Mouse (Mus musculus) right cerebral cortex, postnatal 10 days (tissue): Measurements from ENCODE around the gene Dbt.

Source experiments
- DNase-seq, 2 experiments: peaks; one replicate each; pipeline ENCODE4 v3.0.0; 2021; ENCODE audit warnings: low spot score in 2 of 2

The Dbt gene

DNA sequence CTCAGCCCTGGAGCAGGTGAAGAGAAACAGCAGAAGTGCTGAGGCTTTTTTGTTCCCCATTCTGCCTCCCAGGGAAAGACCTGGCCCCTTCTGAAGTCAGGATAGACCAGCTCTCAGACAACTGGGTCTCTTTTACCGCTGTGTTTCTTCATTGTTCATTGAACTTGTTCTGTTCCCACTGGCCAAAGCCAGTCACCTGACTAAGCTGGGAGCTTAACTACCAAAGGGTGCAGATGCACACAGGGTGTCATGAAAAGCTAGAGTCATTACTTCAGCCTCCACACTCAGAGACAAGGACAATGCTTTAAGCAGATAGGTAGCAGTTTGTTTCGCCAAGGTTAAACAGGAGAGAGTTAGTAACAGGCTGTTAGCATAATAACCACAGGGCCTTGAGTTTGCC, 29.2 kb downstream of the Dbt start:
- no peak for DNase-seq

DNA sequence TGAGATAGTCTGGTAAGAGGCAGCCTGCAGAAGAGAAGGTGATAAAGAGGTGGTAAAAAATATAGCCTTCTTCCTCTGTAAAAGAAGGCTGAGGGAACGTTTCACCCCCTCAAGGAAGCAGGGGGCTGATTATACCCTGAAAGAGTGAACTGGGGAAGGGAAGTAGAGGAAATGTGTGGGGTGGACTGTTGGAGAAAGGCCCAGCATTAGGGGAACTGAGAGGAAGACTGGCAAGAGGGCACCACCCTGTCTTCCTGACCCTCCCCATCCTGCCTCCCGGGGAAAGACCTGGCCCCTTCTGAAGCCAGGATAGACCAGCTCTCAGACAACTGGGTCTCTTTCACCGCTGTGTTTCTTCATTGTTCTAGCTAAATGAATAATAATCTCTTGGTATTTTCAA, 29.7 kb downstream of the Dbt start:
- DNase-seq: no peak

- DNase-seq: no peak
Measured at GRCm38 (mm10) chr3:116547430-116547829, 34.6 kb downstream of the Dbt start.

- DNase-seq: no peak
Measured at GRCm38 (mm10) chr3:116551362-116551761, 38.5 kb downstream of the Dbt start.

DNA sequence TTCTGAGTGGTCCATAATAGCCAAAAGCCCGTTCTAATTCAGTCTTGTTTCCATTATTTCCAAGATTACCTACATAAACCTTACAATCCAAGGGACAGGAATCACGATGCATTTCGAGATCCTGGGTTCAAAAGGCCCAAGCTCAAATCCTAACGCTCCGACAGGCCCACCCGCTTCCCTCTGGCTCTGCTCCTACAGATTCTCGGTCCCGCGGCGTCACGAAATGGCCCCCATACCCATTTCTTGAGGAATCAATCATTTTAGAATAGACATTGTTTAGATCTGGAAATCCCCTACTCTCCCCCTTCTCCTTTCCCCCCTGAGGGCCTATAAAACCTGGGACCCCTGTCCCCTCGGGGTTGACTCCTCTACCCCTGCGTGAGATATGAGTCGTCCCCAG, 48.4 kb downstream of the Dbt start:
- peak in 1 of 2 experiments; percentile 31 for DNase-seq

GRCm38 (mm10) chr3:116562408-116563094, 49.7 kb downstream of the Dbt start, which contains the start of gene Lrrc39:
Lrrc39 (plus strand) TSS chr3:116562973.
- no peak for DNase-seq

DNA sequence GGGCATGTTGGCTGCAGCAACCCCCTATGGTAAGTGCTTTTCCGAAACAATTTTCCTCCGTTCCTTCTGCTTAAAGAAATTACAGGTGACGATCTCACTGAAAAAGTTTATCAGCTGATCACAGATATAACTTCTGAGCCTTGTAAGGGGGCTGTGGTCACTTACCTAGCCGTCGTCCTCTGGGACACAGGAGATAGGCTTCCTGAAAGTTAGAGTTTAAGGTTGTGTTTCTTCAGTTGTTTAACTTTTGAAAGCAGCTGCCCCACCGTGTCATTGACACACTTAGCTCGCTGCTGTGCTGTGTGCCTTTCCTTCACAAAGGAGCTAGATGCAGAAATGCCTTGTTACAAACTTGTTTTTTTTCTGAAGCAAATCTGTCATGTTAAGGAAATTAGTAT, 50.2 kb downstream of the Dbt start:
- DNase-seq: no peak

DNA sequence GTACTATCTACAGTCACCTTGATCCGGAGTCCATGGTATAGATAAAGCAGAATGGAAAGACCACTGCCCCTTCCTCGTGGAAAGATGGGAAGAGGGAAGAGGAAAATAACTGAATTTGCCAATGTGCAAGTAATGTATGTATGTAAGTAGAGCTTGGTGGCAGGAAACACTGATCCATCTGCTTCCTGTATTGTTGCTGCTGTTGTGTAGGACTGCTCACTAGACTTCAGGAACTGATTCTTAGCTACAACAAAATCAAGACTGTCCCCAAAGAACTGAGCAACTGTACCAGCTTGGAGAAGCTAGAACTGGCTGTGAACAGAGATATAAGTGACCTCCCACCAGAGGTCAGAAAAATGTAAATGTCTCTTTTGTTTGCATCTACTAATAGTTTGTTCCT, 57.8 kb downstream of the Dbt start:
- no peak for DNase-seq

- DNase-seq: no peak
Measured at GRCm38 (mm10) chr3:116577286-116577685, 64.4 kb downstream of the Dbt start.

DNA sequence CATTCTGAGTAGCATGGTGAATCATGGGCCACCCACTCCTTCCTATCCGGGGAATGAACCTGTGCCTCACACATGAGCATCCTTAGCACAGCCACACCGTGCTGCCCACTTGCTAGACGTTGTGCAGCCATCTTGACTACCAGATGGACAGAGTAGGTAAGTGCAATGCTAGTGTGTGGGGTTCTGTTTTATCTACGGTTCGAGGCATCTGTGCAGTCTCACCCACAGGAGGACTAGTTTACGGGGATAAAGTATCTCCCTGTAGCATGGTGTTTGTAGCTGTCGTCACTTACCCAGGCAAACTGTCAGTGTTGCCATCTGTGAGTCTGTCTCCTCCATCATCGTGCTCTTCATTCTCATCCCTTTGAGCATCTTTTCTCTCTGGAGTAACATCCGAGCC, 69.3 kb downstream of the Dbt start:
- no peak for DNase-seq

GRCm38 (mm10) chr3:116594076-116594727, 81.3 kb downstream of the Dbt start:
- DNase-seq: peak in 1 of 2 experiments; percentile 70

- DNase-seq: peak; percentile 99 to 100
Measured at GRCm38 (mm10) chr3:116594728-116595602, 82.1 kb downstream of the Dbt start, which contains the start of gene Sass6. Sass6 (plus strand) TSS chr3:116594982.

- DNase-seq: no peak
Measured at GRCm38 (mm10) chr3:116595603-116595991, 82.7 kb downstream of the Dbt start.
